Mouse (Mus musculus): ENCODE results near the gene Cox15.

DNA sequence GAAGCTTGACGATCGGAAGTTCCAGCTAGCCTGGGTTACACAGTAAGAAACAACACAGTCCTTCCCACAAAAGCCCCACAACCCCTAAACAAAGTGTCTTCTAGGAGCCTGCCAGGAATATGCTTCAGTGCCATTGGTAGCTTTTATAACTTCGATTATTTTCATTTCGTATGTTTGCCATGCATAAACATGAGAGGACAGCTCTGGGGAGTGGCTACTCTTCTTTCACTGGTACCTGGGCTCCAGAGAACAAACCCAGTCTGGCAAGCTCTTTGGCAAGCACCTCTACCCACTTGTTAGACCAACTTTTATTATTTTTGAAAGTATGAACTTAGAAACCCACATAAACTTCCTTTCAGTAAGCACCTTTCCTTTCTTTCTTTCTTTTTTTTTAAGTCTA, 23.8 kb upstream of the Cox15 start:
- TF ChIP-seq CTCF (IDR thresholded peaks at IDR 0.05; ENCODE audit: low read depth) (no peak), EP300 (IDR thresholded peaks at IDR 0.05; ENCODE audit: low read depth) (no peak)
